Mouse (Mus musculus): Measurements from ENCODE around the gene Mfsd5.

- TF ChIP-seq CTCF (IDR thresholded peaks at IDR 0.05; ENCODE audit: insufficient read depth, low read depth, low read length), result no peak
- TF ChIP-seq POLR2A (IDR thresholded peaks at IDR 0.05; ENCODE audit: insufficient read depth, low read depth, low read length), result no peak
Measured at GRCm38 (mm10) chr15:102262582-102262981, 16.7 kb upstream of the Mfsd5 start.

Measured in olfactory bulb, adult 2 months (tissue).